Mouse (Mus musculus) stomach, postnatal 0 days (tissue): ENCODE results near the gene Fam160b1.

Source experiments
- CTCF ChIP-seq: IDR thresholded peaks from 2 replicates; pipeline ENCODE4 v1.5.1; 2016; ENCODE audit warnings: antibody characterized with exemption, low read depth, mild to moderate bottlenecking, moderate library complexity
- EP300 ChIP-seq: optimal IDR thresholded peaks from 2 replicates; pipeline ENCODE3; 2016; ENCODE audit warnings: antibody characterized with exemption

DNA sequence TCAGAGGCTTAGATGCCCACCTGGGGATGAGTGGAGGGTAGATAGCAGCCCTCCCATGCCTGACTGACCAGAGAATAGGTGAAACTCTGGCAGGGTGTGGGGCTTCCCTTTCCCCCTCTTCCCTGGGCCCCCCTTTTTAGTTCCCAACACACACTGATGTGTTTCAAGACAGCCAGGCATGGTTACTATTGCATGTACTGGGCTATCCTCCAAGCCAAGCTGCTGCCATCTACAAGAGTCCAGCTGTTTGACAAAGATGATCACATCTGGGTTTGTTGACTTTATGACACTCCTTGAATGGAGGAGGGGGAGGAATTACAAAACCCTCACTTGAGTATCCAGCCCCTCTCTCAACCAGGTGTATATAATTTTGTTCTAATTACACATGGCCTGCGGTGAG lies 47.5 kb downstream of the Fam160b1 start:
- TF ChIP-seq CTCF (no peak), EP300 (no peak)
